Mouse (Mus musculus): ENCODE measurements around the gene Osr1.

Gene Osr1

GRCm38 (mm10) chr12:9569971-9570370 lies at the start of gene Osr1:
TSS of gene Osr1 (plus strand) at chr12:9570116.
- peak; percentile 72 for DNase-seq (ENCODE audit: low read depth, low spot score)

GRCm38 (mm10) chr12:9550328-9550727 lies 19.6 kb upstream of the Osr1 start:
- no peak for DNase-seq (ENCODE audit: low read depth, low spot score)

GRCm38 (mm10) chr12:9564956-9565355 lies 5.0 kb upstream of the Osr1 start:
- DNase-seq (ENCODE audit: low read depth, low spot score) = no peak

GRCm38 (mm10) chr12:9570496-9570995 lies 630 bp downstream of the Osr1 start:
- DNase-seq (ENCODE audit: low read depth, low spot score) = no peak

GRCm38 (mm10) chr12:9571276-9571940 lies 1.5 kb downstream of the Osr1 start:
- DNase-seq (ENCODE audit: low read depth, low spot score) = peak; percentile 45

GRCm38 (mm10) chr12:9572022-9572421 lies 2.1 kb downstream of the Osr1 start:
- DNase-seq (ENCODE audit: low read depth, low spot score) = no peak

- no peak for DNase-seq (ENCODE audit: low read depth, low spot score)
Observed at GRCm38 (mm10) chr12:9573682-9574081, 3.8 kb downstream of the Osr1 start.

- DNase-seq (ENCODE audit: low read depth, low spot score) = peak; percentile 55
Observed at GRCm38 (mm10) chr12:9574244-9574871, 4.4 kb downstream of the Osr1 start.

GRCm38 (mm10) chr12:9575158-9576042 lies 5.5 kb downstream of the Osr1 start:
- DNase-seq (ENCODE audit: low read depth, low spot score) = no peak

- no peak for DNase-seq (ENCODE audit: low read depth, low spot score)
Observed at GRCm38 (mm10) chr12:9576043-9576538, 6.2 kb downstream of the Osr1 start.

- no peak for DNase-seq (ENCODE audit: low read depth, low spot score)
Observed at GRCm38 (mm10) chr12:9577610-9578009, 7.7 kb downstream of the Osr1 start.

- DNase-seq (ENCODE audit: low read depth, low spot score) = no peak
Observed at GRCm38 (mm10) chr12:9578591-9578990, 8.7 kb downstream of the Osr1 start.

- DNase-seq (ENCODE audit: low read depth, low spot score) = peak; percentile 61
Observed at GRCm38 (mm10) chr12:9579301-9580030, 9.6 kb downstream of the Osr1 start.

GRCm38 (mm10) chr12:9580041-9580905 lies 10.4 kb downstream of the Osr1 start:
- peak; percentile 55 for DNase-seq (ENCODE audit: low read depth, low spot score)

GRCm38 (mm10) chr12:9581011-9581410 lies 11.1 kb downstream of the Osr1 start:
- peak; percentile 45 for DNase-seq (ENCODE audit: low read depth, low spot score)

- DNase-seq (ENCODE audit: low read depth, low spot score) = peak; percentile 43
Observed at GRCm38 (mm10) chr12:9581506-9581905, 11.6 kb downstream of the Osr1 start.

- DNase-seq (ENCODE audit: low read depth, low spot score) = peak; percentile 30
Observed at GRCm38 (mm10) chr12:9582248-9582995, 12.5 kb downstream of the Osr1 start.

- DNase-seq (ENCODE audit: low read depth, low spot score) = no peak
Observed at GRCm38 (mm10) chr12:9583380-9583779, 13.5 kb downstream of the Osr1 start.

GRCm38 (mm10) chr12:9584366-9585084 lies 14.6 kb downstream of the Osr1 start:
- peak; percentile 89 for DNase-seq (ENCODE audit: low read depth, low spot score)
